Mouse (Mus musculus) bone marrow, adult 2 months (tissue): ENCODE measurements around the gene Casc3.

Source experiments
- CTCF ChIP-seq: fragments of 200-500 bp; IDR thresholded peaks from 2 replicates; pipeline ENCODE4 v1.5.1; 2011; ENCODE audit warnings: low read length, control low read depth; ENCODE audit not compliant: control insufficient read depth, insufficient read depth
- POLR2A ChIP-seq: fragments of 200-500 bp; IDR thresholded peaks from 2 replicates; pipeline ENCODE4 v1.6.1; 2011; ENCODE audit warnings: low read depth, mild to moderate bottlenecking, control low read depth, low read length, borderline replicate concordance; ENCODE audit not compliant: control insufficient read depth

- TF ChIP-seq CTCF (no peak), POLR2A (no peak)
Measured at GRCm38 (mm10) chr11:98774582-98775347, 29.9 kb upstream of the Casc3 start, which contains the start of gene Nr1d1.
